Mouse (Mus musculus): ENCODE data around the gene Dnaaf2. TPM values are rescaled to one million over a fixed set of nuclear protein-coding genes. Genes with fewer than 3 reads are reported as not detected.

Dnaaf2 gene
- polyA plus RNA-seq, 1 experiment = 6.5 TPM

- Histone ChIP-seq H3K79me3 (ENCODE audit: low read depth) (no peaks in the 10 kb centered on the region), H3K79me2 (ENCODE audit: control insufficient read depth, insufficient read depth) (no peaks in the 10 kb centered on the region), H3K27me3 (ENCODE audit: control insufficient read depth, insufficient read depth, insufficient read length) (no peaks in the 10 kb centered on the region), H3K36me3 (ENCODE audit: control insufficient read depth, insufficient read depth) (no peaks in the 10 kb centered on the region), H3K4me3 (ENCODE audit: insufficient read depth, poor library complexity, severe bottlenecking) (no peak overlapping the region), H3ac (ENCODE audit: control insufficient read depth, insufficient read length, low read depth) (no peak overlapping the region)
- TF ChIP-seq MYOG (IDR thresholded peaks at IDR 0.05; ENCODE audit: control insufficient read depth, extremely low read depth, insufficient read length) = no peak
- no peak for TF ChIP-seq USF1 (IDR thresholded peaks at IDR 0.05; ENCODE audit: low read depth)
- no peak for TF ChIP-seq CTCF (IDR thresholded peaks at IDR 0.05; ENCODE audit: control insufficient read depth, insufficient read depth, insufficient read length)
These were observed 48.2 kb downstream of the Dnaaf2 start for GRCm38 (mm10) chr12:69150049-69150448.

DNA sequence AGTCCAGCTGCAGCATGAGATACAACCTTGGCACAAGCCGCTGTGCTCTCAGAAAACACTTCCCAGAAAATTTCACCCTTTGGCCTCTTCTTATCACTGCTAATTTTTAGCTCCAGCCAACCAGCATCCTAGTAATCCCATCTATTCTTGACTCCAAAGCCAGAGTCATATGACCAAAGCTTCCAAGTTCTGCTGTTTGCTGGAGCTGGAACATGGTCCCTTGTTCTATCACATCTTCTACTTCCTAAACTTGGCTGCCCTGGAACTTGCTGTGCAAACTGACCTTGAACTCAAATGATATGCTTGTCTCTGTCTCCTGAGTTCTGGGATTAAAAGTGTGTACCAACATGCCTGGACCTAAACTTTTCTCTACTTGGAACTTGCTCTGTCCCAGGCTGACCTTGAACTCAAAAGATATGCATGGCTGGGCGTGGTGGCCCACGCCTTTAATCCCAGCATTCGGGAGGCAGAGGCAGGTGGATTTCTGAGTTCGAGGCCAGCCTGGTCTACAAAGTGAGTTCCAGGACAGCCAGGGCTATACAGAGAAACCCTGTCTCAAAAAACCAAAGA lies 51.0 kb downstream of the Dnaaf2 start:
- Histone ChIP-seq H3K4me3 (ENCODE audit: insufficient read depth, poor library complexity, severe bottlenecking) (no peak overlapping the region), H3K27me3 (ENCODE audit: control insufficient read depth, insufficient read depth, insufficient read length) (no peaks in the 10 kb centered on the region), H3K36me3 (ENCODE audit: control insufficient read depth, insufficient read depth) (no peaks in the 10 kb centered on the region), H3ac (ENCODE audit: control insufficient read depth, insufficient read length, low read depth) (no peak overlapping the region), H3K79me2 (ENCODE audit: control insufficient read depth, insufficient read depth) (no peaks in the 10 kb centered on the region), H3K79me3 (ENCODE audit: low read depth) (no peaks in the 10 kb centered on the region)
- TF ChIP-seq USF1 (IDR thresholded peaks at IDR 0.05; ENCODE audit: low read depth) (no peak), CTCF (IDR thresholded peaks at IDR 0.05; ENCODE audit: control insufficient read depth, insufficient read depth, insufficient read length) (no peak), MYOG (IDR thresholded peaks at IDR 0.05; ENCODE audit: control insufficient read depth, extremely low read depth, insufficient read length) (no peak), MAX (IDR thresholded peaks at IDR 0.05) (no peak), MYOD1 (IDR thresholded peaks at IDR 0.05; ENCODE audit: control insufficient read depth, insufficient read length, low read depth) (no peak), FOSL1 (IDR thresholded peaks at IDR 0.05; ENCODE audit: insufficient read depth, low read length, poor library complexity, severe bottlenecking) (no peak), CEBPB (IDR thresholded peaks at IDR 0.05; ENCODE audit: low read depth) (no peak)

- H3ac ChIP-seq (ENCODE audit: control insufficient read depth, insufficient read length, low read depth) = no peak overlapping the region
- no peaks in the 10 kb centered on the region for H3K36me3 ChIP-seq (ENCODE audit: control insufficient read depth, insufficient read depth)
- no peak overlapping the region for H3K4me3 ChIP-seq (ENCODE audit: insufficient read depth, poor library complexity, severe bottlenecking)
- no peaks in the 10 kb centered on the region for H3K79me3 ChIP-seq (ENCODE audit: low read depth)
- peaks cover 3% of the 10 kb centered on the region for H3K27me3 ChIP-seq (ENCODE audit: control insufficient read depth, insufficient read depth, insufficient read length)
- TF ChIP-seq CEBPB (IDR thresholded peaks at IDR 0.05; ENCODE audit: low read depth) = no peak
- no peak for TF ChIP-seq MAX (IDR thresholded peaks at IDR 0.05)
- TF ChIP-seq CTCF (IDR thresholded peaks at IDR 0.05; ENCODE audit: control insufficient read depth, insufficient read depth, insufficient read length) = no peak
- no peak for TF ChIP-seq MYOD1 (IDR thresholded peaks at IDR 0.05; ENCODE audit: control insufficient read depth, insufficient read length, low read depth)
- no peak for TF ChIP-seq USF1 (IDR thresholded peaks at IDR 0.05; ENCODE audit: low read depth)
- no peak for TF ChIP-seq MYOG (IDR thresholded peaks at IDR 0.05; ENCODE audit: control insufficient read depth, extremely low read depth, insufficient read length)
- no peak for TF ChIP-seq FOSL1 (IDR thresholded peaks at IDR 0.05; ENCODE audit: insufficient read depth, low read length, poor library complexity, severe bottlenecking)
- H3K79me2 ChIP-seq (ENCODE audit: control insufficient read depth, insufficient read depth) = no peaks in the 10 kb centered on the region
These were observed 54.8 kb downstream of the Dnaaf2 start for GRCm38 (mm10) chr12:69143460-69143859.

- TF ChIP-seq MYOG (IDR thresholded peaks at IDR 0.05; ENCODE audit: control insufficient read depth, extremely low read depth, insufficient read length) (no peak), MAX (IDR thresholded peaks at IDR 0.05) (no peak), MYOD1 (IDR thresholded peaks at IDR 0.05; ENCODE audit: control insufficient read depth, insufficient read length, low read depth) (no peak), USF1 (IDR thresholded peaks at IDR 0.05; ENCODE audit: low read depth) (no peak), FOSL1 (IDR thresholded peaks at IDR 0.05; ENCODE audit: insufficient read depth, low read length, poor library complexity, severe bottlenecking) (no peak), CTCF (IDR thresholded peaks at IDR 0.05; ENCODE audit: control insufficient read depth, insufficient read depth, insufficient read length) (no peak), CEBPB (IDR thresholded peaks at IDR 0.05; ENCODE audit: low read depth) (no peak)
- H3K79me2 ChIP-seq (ENCODE audit: control insufficient read depth, insufficient read depth) = no peaks in the 10 kb centered on the region
- H3K27me3 ChIP-seq (ENCODE audit: control insufficient read depth, insufficient read depth, insufficient read length) = peaks cover 6% of the 10 kb centered on the region
- H3K4me3 ChIP-seq (ENCODE audit: insufficient read depth, poor library complexity, severe bottlenecking) = no peak overlapping the region
- H3K79me3 ChIP-seq (ENCODE audit: low read depth) = no peaks in the 10 kb centered on the region
- H3K36me3 ChIP-seq (ENCODE audit: control insufficient read depth, insufficient read depth) = no peaks in the 10 kb centered on the region
- H3ac ChIP-seq (ENCODE audit: control insufficient read depth, insufficient read length, low read depth) = no peak overlapping the region
These were observed 58.4 kb downstream of the Dnaaf2 start for GRCm38 (mm10) chr12:69139841-69140240.

GRCm38 (mm10) chr12:69139201-69139600 lies 59.0 kb downstream of the Dnaaf2 start:
- H3K36me3 ChIP-seq (ENCODE audit: control insufficient read depth, insufficient read depth) = no peaks in the 10 kb centered on the region
- H3K27me3 ChIP-seq (ENCODE audit: control insufficient read depth, insufficient read depth, insufficient read length) = peaks cover 6% of the 10 kb centered on the region
- no peaks in the 10 kb centered on the region for H3K79me3 ChIP-seq (ENCODE audit: low read depth)
- H3K4me3 ChIP-seq (ENCODE audit: insufficient read depth, poor library complexity, severe bottlenecking) = no peak overlapping the region
- no peaks in the 10 kb centered on the region for H3K79me2 ChIP-seq (ENCODE audit: control insufficient read depth, insufficient read depth)
- H3ac ChIP-seq (ENCODE audit: control insufficient read depth, insufficient read length, low read depth) = no peak overlapping the region
- no peak for TF ChIP-seq MYOD1 (IDR thresholded peaks at IDR 0.05; ENCODE audit: control insufficient read depth, insufficient read length, low read depth)
- TF ChIP-seq CEBPB (IDR thresholded peaks at IDR 0.05; ENCODE audit: low read depth) = no peak
- TF ChIP-seq USF1 (IDR thresholded peaks at IDR 0.05; ENCODE audit: low read depth) = no peak
- TF ChIP-seq MAX (IDR thresholded peaks at IDR 0.05) = no peak
- TF ChIP-seq FOSL1 (IDR thresholded peaks at IDR 0.05; ENCODE audit: insufficient read depth, low read length, poor library complexity, severe bottlenecking) = no peak
- no peak for TF ChIP-seq CTCF (IDR thresholded peaks at IDR 0.05; ENCODE audit: control insufficient read depth, insufficient read depth, insufficient read length)
- TF ChIP-seq MYOG (IDR thresholded peaks at IDR 0.05; ENCODE audit: control insufficient read depth, extremely low read depth, insufficient read length) = no peak

Small RNAs within 50 kb of the gene (microRNA-seq; reads per million reads assigned to microRNA genes)
- not detected for gene Gm47287 (ENCODE audit: borderline microRNAs expressed)
- 0.12 reads per million for gene Gm47295 (ENCODE audit: borderline microRNAs expressed)

Other genes starting within 250 kb of the Dnaaf2 start
- gene Rps29, start 39.2 kb downstream of the Dnaaf2 start, polyA plus RNA-seq (2012; fragmentation: generic; extraction: Trizol) = 10,268 TPM
- 30.4 TPM for gene Lrr1, start 29.6 kb downstream of the Dnaaf2 start, polyA plus RNA-seq (2012; fragmentation: generic; extraction: Trizol)
- gene Rpl36al, start 14.3 kb downstream of the Dnaaf2 start, polyA plus RNA-seq (2012; fragmentation: generic; extraction: Trizol) = 980 TPM
- 39.6 TPM for gene Mgat2, start 14.3 kb downstream of the Dnaaf2 start, polyA plus RNA-seq (2012; fragmentation: generic; extraction: Trizol)
- 15.4 TPM for gene Gm49383, start 1.3 kb downstream of the Dnaaf2 start, polyA plus RNA-seq (2012; fragmentation: generic; extraction: Trizol)
- gene Gm49384, start 5.8 kb upstream of the Dnaaf2 start, polyA plus RNA-seq (2012; fragmentation: generic; extraction: Trizol) = 14.2 TPM
- gene Pole2, start 29.8 kb upstream of the Dnaaf2 start, polyA plus RNA-seq (2012; fragmentation: generic; extraction: Trizol) = 14.2 TPM
- gene Klhdc1, start 42.7 kb upstream of the Dnaaf2 start, polyA plus RNA-seq (2012; fragmentation: generic; extraction: Trizol) = 1.8 TPM
- 62.6 TPM for gene Klhdc2, start 98.3 kb upstream of the Dnaaf2 start, polyA plus RNA-seq (2012; fragmentation: generic; extraction: Trizol)
- 6.4 TPM for gene Nemf, start 158.7 kb upstream of the Dnaaf2 start, polyA plus RNA-seq (2012; fragmentation: generic; extraction: Trizol)
- 87.3 TPM for gene Arf6, start 173.7 kb upstream of the Dnaaf2 start, polyA plus RNA-seq (2012; fragmentation: generic; extraction: Trizol)
- 6.5 TPM for gene Gm9887, start 174.0 kb upstream of the Dnaaf2 start, polyA plus RNA-seq (2012; fragmentation: generic; extraction: Trizol)